Mouse (Mus musculus): ENCODE results near the gene Areg. TPM values are rescaled to one million over a fixed set of nuclear protein-coding genes. Genes with fewer than 3 reads are reported as not detected.

Areg gene
- total and polyA plus RNA-seq, 2 experiments from 2014 or later, result 0.19 to 5.9 TPM

DNA sequence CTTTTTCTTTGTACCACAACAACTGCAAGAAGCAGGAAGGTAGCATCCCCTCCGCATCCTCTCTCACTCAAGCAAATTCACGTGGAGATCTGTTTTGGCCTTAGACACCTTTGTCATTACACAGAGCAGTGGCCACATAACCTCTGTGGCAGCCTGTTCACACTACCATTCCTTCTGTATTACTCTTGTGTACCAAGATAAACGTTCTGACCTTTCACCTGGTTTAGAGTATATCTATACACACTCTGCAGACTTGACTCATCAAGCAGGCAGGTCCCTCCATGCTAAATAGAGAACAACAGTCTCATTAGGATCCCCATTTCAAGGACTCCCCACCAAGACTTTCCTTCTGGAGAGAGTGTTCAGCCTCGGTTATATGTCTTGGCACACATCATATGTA, 16.0 kb upstream of the Areg start:
- H3K27ac ChIP-seq (ENCODE audit: low read depth), result no peak overlapping the region
- no peak overlapping the region for H3K4me2 ChIP-seq (ENCODE audit: low read depth, low read length)
- 54% methylated on average over 4 of the region's 4 CpGs for WGBS
- H3K4me1 ChIP-seq (ENCODE audit: control insufficient read depth, insufficient read depth), result no peaks in the 10 kb centered on the region
- no peak overlapping the region for H3K9ac ChIP-seq (replicated peaks; ENCODE audit: low read depth, low read length)
- no peaks in the 10 kb centered on the region for H3K9me3 ChIP-seq (replicated peaks; ENCODE audit: control insufficient read depth, low read length)
- no peaks in the 10 kb centered on the region for H3K36me3 ChIP-seq (replicated peaks; ENCODE audit: control insufficient read depth, insufficient read depth, low read length)
- peak; percentile 60 for ATAC-seq (ENCODE audit: insufficient read depth, low read depth)
- peak; percentile 14 for DNase-seq (ENCODE audit: low spot score)
- H3K4me3 ChIP-seq (ENCODE audit: low read depth, low read length), result no peak overlapping the region
- TF ChIP-seq CTCF (IDR thresholded peaks at IDR 0.05; ENCODE audit: low read depth), result no peak
- no peak for TF ChIP-seq EP300 (IDR thresholded peaks at IDR 0.05; ENCODE audit: low read depth)
- H3K27me3 ChIP-seq (ENCODE audit: control insufficient read depth, insufficient read depth, low read length), result no peaks in the 10 kb centered on the region

GRCm38 (mm10) chr5:91124140-91124539, 15.3 kb upstream of the Areg start:
- H3K36me3 ChIP-seq (replicated peaks; ENCODE audit: control insufficient read depth, insufficient read depth, low read length), result no peaks in the 10 kb centered on the region
- H3K9me3 ChIP-seq (replicated peaks; ENCODE audit: control insufficient read depth, low read length), result no peaks in the 10 kb centered on the region
- TF ChIP-seq EP300 (IDR thresholded peaks at IDR 0.05; ENCODE audit: low read depth) (no peak), CTCF (IDR thresholded peaks at IDR 0.05; ENCODE audit: low read depth) (no peak)
- no peak overlapping the region for H3K9ac ChIP-seq (replicated peaks; ENCODE audit: low read depth, low read length)
- 65% methylated on average over 2 of the region's 2 CpGs for WGBS
- H3K4me2 ChIP-seq (ENCODE audit: low read depth, low read length), result no peak overlapping the region
- H3K27me3 ChIP-seq (ENCODE audit: control insufficient read depth, insufficient read depth, low read length), result no peaks in the 10 kb centered on the region
- H3K4me3 ChIP-seq (ENCODE audit: low read depth, low read length), result no peak overlapping the region
- H3K27ac ChIP-seq (ENCODE audit: low read depth), result no peak overlapping the region
- no peak for ATAC-seq (ENCODE audit: insufficient read depth, low read depth)
- no peaks in the 10 kb centered on the region for H3K4me1 ChIP-seq (ENCODE audit: control insufficient read depth, insufficient read depth)
- no peak for DNase-seq (ENCODE audit: low spot score)

DNA sequence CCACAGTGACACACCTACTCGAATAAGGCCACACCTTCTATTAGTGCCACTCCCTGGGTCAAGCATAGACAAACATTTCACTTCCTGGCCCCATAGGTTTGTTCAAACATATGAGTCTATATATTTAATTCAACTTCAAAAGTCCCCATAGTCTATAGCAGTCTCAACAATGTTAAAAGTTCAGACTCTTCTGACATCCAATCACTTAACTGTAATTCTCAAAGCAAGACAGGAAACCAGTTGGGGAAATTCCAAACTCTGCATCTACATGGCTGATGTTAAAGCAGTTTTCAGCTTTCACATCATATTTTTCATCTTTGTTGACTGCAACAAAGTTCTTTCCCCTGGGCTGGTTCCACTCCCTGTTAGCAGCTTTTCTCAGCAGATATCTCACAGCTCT, 12.8 kb upstream of the Areg start:
- no peak overlapping the region for H3K9ac ChIP-seq (replicated peaks; ENCODE audit: low read depth, low read length)
- H3K4me1 ChIP-seq (ENCODE audit: control insufficient read depth, insufficient read depth), result no peaks in the 10 kb centered on the region
- no peaks in the 10 kb centered on the region for H3K9me3 ChIP-seq (replicated peaks; ENCODE audit: control insufficient read depth, low read length)
- DNase-seq (ENCODE audit: low spot score), result no peak
- no peak overlapping the region for H3K27ac ChIP-seq (ENCODE audit: low read depth)
- TF ChIP-seq EP300 (IDR thresholded peaks at IDR 0.05; ENCODE audit: low read depth) (no peak), CTCF (IDR thresholded peaks at IDR 0.05; ENCODE audit: low read depth) (no peak)
- H3K4me3 ChIP-seq (ENCODE audit: low read depth, low read length), result no peak overlapping the region
- no peak for ATAC-seq (ENCODE audit: insufficient read depth, low read depth)
- no peaks in the 10 kb centered on the region for H3K27me3 ChIP-seq (ENCODE audit: control insufficient read depth, insufficient read depth, low read length)
- H3K4me2 ChIP-seq (ENCODE audit: low read depth, low read length), result no peak overlapping the region
- no peaks in the 10 kb centered on the region for H3K36me3 ChIP-seq (replicated peaks; ENCODE audit: control insufficient read depth, insufficient read depth, low read length)
- 84% methylated on average over 1 of the region's 1 CpGs for WGBS

- 0 out of 2 replicates have a peak, but pooled peaks cover 2% of the 10 kb centered on the region for H3K27me3 ChIP-seq (ENCODE audit: control insufficient read depth, insufficient read depth, low read length)
- no peaks in the 10 kb centered on the region for H3K36me3 ChIP-seq (replicated peaks; ENCODE audit: control insufficient read depth, insufficient read depth, low read length)
- no peak overlapping the region for H3K27ac ChIP-seq (ENCODE audit: low read depth)
- H3K9me3 ChIP-seq (replicated peaks; ENCODE audit: control insufficient read depth, low read length), result no peaks in the 10 kb centered on the region
- H3K4me2 ChIP-seq (ENCODE audit: low read depth, low read length), result no peak overlapping the region
- DNase-seq (ENCODE audit: low spot score), result no peak
- H3K9ac ChIP-seq (replicated peaks; ENCODE audit: low read depth, low read length), result no peak overlapping the region
- 0 out of 2 replicates have a peak, but pooled peaks cover 9% of the 10 kb centered on the region for H3K4me1 ChIP-seq (ENCODE audit: control insufficient read depth, insufficient read depth)
- no peak overlapping the region for H3K4me3 ChIP-seq (ENCODE audit: low read depth, low read length)
- 21% methylated on average over 1 of the region's 1 CpGs for WGBS
- TF ChIP-seq EP300 (IDR thresholded peaks at IDR 0.05; ENCODE audit: low read depth) (no peak), CTCF (IDR thresholded peaks at IDR 0.05; ENCODE audit: low read depth) (no peak)
- no peak for ATAC-seq (ENCODE audit: insufficient read depth, low read depth)
Measured at GRCm38 (mm10) chr5:91134961-91135360, 4.4 kb upstream of the Areg start.

DNA sequence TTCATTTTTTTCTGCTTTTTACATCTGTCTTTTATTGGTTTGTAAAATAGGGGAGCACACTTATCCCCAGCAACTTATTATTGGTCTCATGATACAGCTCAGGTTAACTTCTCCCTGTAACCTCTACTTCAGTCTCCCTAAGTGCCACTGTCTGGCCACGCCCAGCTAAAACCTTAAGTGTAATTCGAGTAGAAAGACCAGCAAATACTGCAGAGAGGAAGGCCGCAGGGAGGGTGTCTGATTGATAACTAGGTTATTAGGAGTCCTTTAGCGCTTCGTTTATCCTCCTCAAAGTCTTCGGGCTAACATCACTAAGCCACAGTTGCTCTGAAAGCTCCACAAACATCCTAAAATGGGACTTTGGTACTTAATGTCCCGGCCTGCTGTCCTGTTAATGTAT, 429 bp upstream of the Areg start:
- no peak; the same call in 1 of the 2 replicates for ATAC-seq (ENCODE audit: insufficient read depth, low read depth)
- Histone ChIP-seq H3K4me1 (ENCODE audit: control insufficient read depth, insufficient read depth) (0 out of 2 replicates have a peak, but pooled peaks cover 9% of the 10 kb centered on the region), H3K36me3 (replicated peaks; ENCODE audit: control insufficient read depth, insufficient read depth, low read length) (no peaks in the 10 kb centered on the region), H3K9me3 (replicated peaks; ENCODE audit: control insufficient read depth, low read length) (no peaks in the 10 kb centered on the region), H3K27ac (ENCODE audit: low read depth) (no peak overlapping the region), H3K4me2 (ENCODE audit: low read depth, low read length) (peak overlapping the region; percentile 91), H3K9ac (replicated peaks; ENCODE audit: low read depth, low read length) (no peak overlapping the region), H3K4me3 (ENCODE audit: low read depth, low read length) (peak overlapping the region; percentile 62), H3K27me3 (ENCODE audit: control insufficient read depth, insufficient read depth, low read length) (peaks cover 16% of the 10 kb centered on the region)
- TF ChIP-seq CTCF (IDR thresholded peaks at IDR 0.05; ENCODE audit: low read depth) (no peak), EP300 (IDR thresholded peaks at IDR 0.05; ENCODE audit: low read depth) (no peak)
- no peak for DNase-seq (ENCODE audit: low spot score)
- WGBS, result 13% methylated on average over 7 of the region's 7 CpGs

DNA sequence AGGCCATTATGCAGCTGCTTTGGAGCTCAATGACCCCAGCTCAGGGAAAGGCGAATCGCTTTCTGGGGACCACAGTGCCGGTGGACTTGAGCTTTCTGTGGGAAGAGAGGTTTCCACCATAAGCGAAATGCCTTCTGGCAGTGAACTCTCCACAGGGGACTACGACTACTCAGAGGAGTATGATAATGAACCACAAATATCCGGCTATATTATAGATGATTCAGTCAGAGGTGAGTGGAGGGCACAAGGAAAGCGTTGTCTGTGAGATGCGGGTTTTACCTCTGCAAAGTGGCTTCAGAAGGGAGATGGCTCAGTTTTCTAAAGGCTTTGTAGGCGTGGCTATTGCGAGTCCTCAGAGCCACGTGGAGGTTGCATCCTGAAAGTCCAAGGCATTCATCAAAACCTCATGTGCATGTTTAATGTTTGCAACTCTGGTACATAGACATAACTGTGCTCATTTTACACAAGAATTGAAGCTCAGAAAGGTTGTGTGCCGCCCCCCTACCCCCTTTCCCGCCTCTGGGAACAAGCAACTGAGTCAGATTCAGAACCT, 1.6 kb downstream of the Areg start:
- TF ChIP-seq CTCF (IDR thresholded peaks at IDR 0.05; ENCODE audit: low read depth) (no peak), EP300 (IDR thresholded peaks at IDR 0.05; ENCODE audit: low read depth) (no peak)
- no peak overlapping the region for H3K27ac ChIP-seq (ENCODE audit: low read depth)
- ATAC-seq (ENCODE audit: insufficient read depth, low read depth) (no peak), DNase-seq (ENCODE audit: low spot score) (no peak)
- H3K4me3 ChIP-seq (ENCODE audit: low read depth, low read length), result no peak overlapping the region
- H3K4me2 ChIP-seq (ENCODE audit: low read depth, low read length), result no peak overlapping the region
- H3K4me1 ChIP-seq (ENCODE audit: control insufficient read depth, insufficient read depth), result 0 out of 2 replicates have a peak, but pooled peaks cover 9% of the 10 kb centered on the region
- H3K9ac ChIP-seq (replicated peaks; ENCODE audit: low read depth, low read length), result no peak overlapping the region
- 64% methylated on average over 13 of the region's 13 CpGs for WGBS
- peaks cover 16% of the 10 kb centered on the region for H3K27me3 ChIP-seq (ENCODE audit: control insufficient read depth, insufficient read depth, low read length)
- no peaks in the 10 kb centered on the region for H3K36me3 ChIP-seq (replicated peaks; ENCODE audit: control insufficient read depth, insufficient read depth, low read length)
- H3K9me3 ChIP-seq (replicated peaks; ENCODE audit: control insufficient read depth, low read length), result no peaks in the 10 kb centered on the region

Data from heart, postnatal 0 days (tissue).